Mouse (Mus musculus) embryonic fibroblast, embryonic 13.5 days (primary cell): ENCODE measurements around the gene Cd79a.

ENCODE experiments used
- CTCF ChIP-seq: IDR thresholded peaks from 2 replicates; pipeline ENCODE4 v1.5.1; 2011; ENCODE audit warnings: mild to moderate bottlenecking, control low read depth, low read length, moderate library complexity, borderline replicate concordance; ENCODE audit not compliant: insufficient read depth
- POLR2A ChIP-seq: IDR thresholded peaks from 2 replicates; pipeline ENCODE4 v1.6.1; 2011; ENCODE audit warnings: low read depth, mild to moderate bottlenecking, control low read depth, low read length, moderate library complexity

GRCm38 (mm10) chr7:24901842-24902241, 4.7 kb downstream of the Cd79a start:
- TF ChIP-seq CTCF: no peak
- TF ChIP-seq POLR2A: no peak
